Mouse (Mus musculus) right cerebral cortex, adult 2 months (tissue): ENCODE data around the gene Bdkrb1.

ENCODE experiments used
- DNase-seq, 2 experiments: peaks; one replicate each; pipeline ENCODE4 v3.0.0; 2021 to 2022; ENCODE audit warnings: low spot score in 2 of 2

The Bdkrb1 gene

DNA sequence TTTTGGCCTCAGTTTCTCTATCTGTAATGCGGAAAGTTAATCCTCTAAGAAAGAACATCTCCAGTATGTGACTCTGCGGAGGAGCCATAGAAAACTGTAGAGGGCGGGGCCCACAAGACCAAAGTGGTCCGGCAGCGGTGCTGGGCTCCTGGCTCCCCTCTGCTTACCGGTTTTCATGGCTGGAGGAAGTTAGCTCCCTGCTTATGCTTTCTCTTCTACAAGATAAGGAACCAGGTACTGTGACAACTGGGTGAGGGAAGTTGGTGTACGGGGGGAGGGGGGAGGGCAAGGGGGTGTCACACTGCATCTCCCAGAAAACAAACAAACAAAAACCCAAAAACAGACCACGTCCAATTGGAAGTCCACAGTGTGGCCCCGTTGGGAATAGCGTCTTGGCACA, 4.4 kb upstream of the Bdkrb1 start:
- DNase-seq: no peak

DNA sequence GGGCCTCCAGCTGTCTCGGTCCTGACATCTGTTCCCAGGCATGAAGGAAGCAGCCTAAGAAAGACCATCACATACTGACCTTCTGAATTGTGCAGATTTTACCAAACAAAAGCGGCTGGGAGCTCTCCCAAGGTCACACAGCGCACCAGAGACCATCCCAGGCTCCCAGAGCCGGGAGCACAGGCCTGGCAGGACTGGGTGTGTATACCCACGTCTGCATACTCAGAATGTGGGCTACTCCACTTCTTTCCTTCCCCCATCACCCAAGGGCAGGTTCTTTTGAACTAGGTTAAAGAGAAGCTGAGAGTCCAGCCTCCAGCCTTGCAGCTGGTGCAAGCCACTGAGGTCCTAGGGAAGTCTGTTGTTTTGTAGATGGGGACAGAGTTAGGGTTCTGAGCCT, 3.8 kb upstream of the Bdkrb1 start:
- DNase-seq: no peak

GRCm38 (mm10) chr12:105601586-105601985, 1.3 kb upstream of the Bdkrb1 start:
- DNase-seq: no peak

DNA sequence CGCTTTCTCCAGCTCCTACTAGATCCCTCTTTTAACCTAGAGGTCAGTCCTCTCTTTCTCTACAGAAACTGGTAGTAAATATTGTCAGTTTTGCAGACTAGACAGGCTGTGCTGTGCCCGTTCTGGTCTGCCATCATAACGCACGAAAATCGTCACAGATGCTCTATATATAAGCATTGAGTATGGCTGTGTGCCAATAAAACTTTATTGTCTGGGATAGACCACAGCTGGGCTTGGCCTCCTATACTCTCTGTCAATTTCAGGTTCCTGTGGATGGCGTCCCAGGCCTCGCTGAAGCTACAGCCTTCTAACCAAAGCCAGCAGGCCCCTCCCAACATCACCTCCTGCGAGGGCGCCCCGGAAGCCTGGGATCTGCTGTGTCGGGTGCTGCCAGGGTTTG, 1.0 kb downstream of the Bdkrb1 start:
- no peak for DNase-seq

GRCm38 (mm10) chr12:105605212-105605611, 2.3 kb downstream of the Bdkrb1 start:
- DNase-seq: no peak

DNA sequence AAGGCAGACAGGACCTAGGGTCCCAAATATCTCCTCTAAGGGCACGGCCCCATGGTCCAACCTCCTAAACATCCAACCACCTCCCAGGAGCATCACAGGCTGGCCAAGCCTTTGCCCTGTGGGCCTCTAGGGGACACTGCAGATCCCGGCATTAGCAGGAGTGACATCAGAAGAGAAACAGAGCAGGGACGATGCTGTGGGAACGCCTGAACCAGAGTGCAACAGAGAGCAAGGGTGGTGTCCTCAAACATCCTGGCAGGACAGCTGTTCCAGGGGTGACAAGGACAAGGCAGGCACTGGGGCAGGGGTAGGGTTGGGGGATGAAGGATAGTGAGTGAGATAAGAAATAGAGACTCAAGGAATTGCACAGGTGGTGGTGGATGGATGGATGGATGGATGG, 4.0 kb downstream of the Bdkrb1 start:
- no peak for DNase-seq

DNA sequence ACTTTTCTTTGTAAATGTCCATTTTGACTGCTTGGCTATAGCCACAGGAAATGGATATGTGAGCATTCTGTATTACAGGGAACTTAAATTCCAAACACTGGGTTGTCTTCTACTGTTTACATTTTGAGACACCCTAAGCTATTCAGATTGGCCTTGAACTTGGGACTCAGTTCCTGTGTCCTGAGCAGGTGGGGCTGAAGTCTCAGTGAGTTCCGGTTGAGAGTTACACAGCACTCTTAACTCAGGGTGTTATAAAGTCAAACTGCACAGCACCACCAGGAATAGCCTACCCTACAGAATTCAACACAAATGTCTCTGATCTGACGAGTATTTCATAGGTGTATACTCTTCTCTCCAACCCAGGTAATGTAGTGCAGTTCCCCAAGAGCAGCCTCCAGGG, 8.2 kb downstream of the Bdkrb1 start:
- no peak for DNase-seq

DNA sequence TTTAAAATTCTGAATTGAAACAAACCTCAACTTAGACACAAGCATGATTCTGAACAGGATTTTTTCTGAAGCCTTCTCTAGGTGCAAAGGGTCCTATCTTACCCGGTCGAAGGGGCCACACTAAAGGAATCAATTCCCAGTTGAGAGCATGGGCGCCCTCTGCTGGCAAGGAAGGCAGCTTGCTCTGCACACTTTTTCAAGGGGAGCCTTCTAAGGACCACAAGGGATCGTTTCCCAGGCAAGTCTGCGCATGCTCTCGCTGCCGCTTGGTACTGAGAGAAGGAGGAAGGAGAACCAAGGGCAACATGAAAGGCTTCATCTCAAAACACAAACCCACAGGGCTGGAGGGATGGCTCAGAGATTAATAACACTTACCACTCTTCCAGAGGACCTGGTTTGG, 8.9 kb downstream of the Bdkrb1 start:
- DNase-seq: peak; percentile 70 to 72

DNA sequence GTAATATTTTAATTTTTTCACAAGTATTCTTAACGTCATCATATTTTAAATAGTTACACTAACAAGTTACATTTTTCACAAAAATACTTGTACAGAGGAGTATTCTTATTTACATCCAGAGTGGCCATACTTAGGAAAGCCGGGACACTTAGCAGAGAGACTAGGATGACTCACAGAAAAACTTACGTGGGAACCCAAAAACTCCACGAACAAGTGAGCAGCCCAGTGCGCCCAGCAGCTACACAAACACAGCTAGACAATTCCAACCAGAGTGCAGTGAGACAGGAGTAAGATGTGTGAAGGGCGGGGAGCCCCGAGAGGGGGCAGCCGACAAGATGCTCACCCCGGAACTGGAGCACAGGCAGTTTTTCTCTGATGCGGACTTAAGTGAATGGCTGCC, 10.7 kb downstream of the Bdkrb1 start:
- no peak for DNase-seq

DNA sequence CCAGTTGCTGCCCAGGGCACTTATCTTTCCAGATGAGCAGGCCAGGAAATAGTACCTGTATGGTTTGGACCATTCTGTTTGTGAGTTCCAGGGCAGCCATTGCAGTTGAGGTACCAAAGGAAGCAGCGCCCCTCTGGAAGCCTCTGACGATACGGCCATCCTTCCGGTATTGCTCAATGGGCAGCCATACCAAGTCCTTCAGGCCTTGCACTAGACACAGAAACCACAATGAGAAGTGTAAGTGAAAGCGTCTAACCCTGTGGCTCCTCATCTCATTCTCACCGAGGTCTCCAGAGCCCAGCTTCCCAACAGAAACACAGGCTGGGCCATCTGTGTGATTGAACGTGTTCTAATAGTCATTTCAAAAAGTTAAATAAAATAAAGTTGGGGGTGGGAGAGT, 19.2 kb downstream of the Bdkrb1 start:
- no peak for DNase-seq

DNA sequence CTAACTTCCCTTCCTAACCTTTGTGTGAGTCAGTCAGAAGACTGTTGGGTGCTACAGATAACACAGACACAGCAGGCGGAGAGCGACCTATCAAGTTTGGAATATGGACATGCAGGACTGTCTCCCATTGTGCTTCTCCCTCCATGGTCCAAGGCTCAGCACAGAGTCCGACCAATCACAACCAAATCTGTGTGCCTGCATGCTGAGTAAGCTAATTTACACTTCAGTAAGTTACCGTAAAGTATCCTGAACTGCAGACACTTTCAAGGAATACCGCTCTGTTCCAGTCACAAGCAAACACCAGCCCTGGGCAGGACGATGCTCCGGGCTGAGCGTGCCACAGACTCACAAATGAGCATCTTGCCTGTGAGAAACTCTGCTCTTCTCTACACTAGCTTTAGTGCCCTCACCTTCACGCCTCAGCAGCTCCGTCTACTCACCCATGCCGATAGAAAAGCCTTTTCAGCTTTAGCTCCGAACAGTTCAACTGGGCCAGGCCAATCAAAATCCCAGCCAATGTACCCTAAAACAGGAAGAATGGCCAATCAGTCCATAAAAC, 20.2 kb downstream of the Bdkrb1 start:
- no peak for DNase-seq

DNA sequence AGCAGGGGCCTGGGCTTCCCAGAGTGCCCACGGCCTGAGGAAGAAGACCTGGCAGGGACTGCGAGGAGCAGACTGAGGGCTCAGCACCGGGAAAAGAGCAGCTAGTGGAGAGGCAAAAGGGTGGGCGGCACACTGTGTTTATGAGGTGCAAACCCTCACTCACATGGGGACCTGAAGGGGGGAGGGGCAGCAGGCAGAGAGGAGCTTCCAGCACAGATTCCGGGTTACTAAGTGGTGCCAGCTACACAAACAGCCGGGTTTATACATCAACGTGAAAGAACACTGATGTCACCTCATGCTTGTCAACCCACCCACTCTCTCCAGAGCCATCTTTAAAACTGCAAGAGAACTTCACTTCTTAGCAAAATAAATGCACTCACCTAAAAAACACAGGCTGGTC, 22.9 kb downstream of the Bdkrb1 start:
- DNase-seq: peak; percentile 18 to 43

DNA sequence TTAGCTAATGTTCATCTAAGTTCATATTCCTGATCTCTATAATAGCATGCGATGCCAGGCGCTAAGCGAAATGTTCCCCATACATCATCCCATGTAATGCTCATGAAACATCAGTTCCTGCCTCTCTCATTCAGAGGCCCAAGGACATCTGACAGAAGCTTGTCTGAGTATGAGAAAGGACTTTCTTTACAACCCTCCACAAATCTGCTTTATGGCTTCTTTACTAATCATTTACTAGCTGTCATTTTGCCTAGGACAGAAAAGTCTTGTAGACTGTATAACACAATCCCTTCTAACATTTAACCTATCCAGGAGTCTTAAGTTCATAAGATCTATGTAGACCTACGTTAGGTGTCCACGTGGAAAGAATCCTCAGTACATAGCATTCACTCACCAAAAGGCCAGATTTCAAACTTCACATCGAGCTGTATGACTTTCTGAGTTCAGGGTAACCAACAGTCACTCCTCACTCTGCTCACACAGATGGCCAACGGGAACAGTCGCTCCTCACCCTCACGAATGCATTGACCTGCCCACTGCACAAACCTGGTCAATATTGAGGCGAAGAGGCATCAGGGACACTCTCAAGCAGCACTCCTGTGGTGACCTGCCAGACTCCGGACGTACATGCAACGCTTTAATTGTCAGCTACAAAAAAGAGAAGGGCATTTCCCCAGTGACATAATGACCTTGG, 31.6 kb downstream of the Bdkrb1 start:
- DNase-seq: no peak

- no peak for DNase-seq
Measured at GRCm38 (mm10) chr12:105636551-105636950, 33.7 kb downstream of the Bdkrb1 start.

DNA sequence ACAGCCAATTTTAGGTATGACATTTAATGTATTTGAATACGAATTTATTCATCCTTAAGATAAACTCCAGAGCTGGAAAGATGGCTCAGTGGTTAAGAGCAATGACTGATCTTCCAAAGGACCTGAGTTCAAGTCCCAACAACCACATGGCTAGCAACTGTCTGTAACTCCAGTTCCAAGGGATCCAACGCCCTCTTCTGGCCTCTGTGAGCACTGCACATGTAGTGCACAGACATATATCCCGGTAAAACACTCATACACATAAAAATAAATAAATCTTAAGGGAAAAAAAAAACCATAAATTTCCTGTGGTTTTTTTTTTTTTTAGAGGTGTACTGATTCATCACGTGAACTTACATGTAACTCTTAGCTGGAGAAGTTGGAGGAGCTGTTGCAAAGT, 34.7 kb downstream of the Bdkrb1 start:
- DNase-seq: no peak

GRCm38 (mm10) chr12:105642770-105643321, 40.0 kb downstream of the Bdkrb1 start:
- no peak for DNase-seq
